Mouse (Mus musculus) forebrain, embryonic 11.5 days (tissue): ENCODE measurements around the gene Grin2a. TPM values are rescaled to one million over a fixed set of nuclear protein-coding genes. Genes with fewer than 3 reads are reported as not detected.

Experiments used
- ATAC-seq: fragments of 200-750 bp; cut with Nextera tagmentation; replicated peaks from 2 replicates; pipeline ENCODE4 v1.8.0; 2017; ENCODE audit warnings: moderate TSS enrichment; ENCODE audit not compliant: low FRiP score
- DNase-seq: peaks from one replicate; pipeline ENCODE4 v3.0.0-alpha.2; 2017; ENCODE audit warnings: low spot score
- H3K27ac ChIP-seq: fragments of 300-500 bp; sonication (generic); 2 replicates; pipeline ENCODE4 v1.5.1; 2014; ENCODE audit warnings: low read depth, low read length
- H3K27me3 ChIP-seq: fragments of 300-500 bp; sonication (generic); 2 replicates; pipeline ENCODE4 v1.6.1; 2014; ENCODE audit warnings: mild to moderate bottlenecking, low read length, mixed read lengths; ENCODE audit not compliant: control insufficient read depth, insufficient read depth
- H3K36me3 ChIP-seq: fragments of 300-500 bp; sonication (generic); 2 replicates; pipeline ENCODE4 v1.6.1; 2014; ENCODE audit warnings: mild to moderate bottlenecking, low read length, moderate library complexity, mixed read lengths; ENCODE audit not compliant: control insufficient read depth, insufficient read depth
- H3K4me1 ChIP-seq: fragments of 300-500 bp; sonication (generic); replicated peaks from 2 replicates; pipeline ENCODE4 v1.6.1; 2014; ENCODE audit warnings: low read length, mixed read lengths; ENCODE audit not compliant: control insufficient read depth, insufficient read depth
- H3K4me2 ChIP-seq: fragments of 300-500 bp; sonication (generic); 2 replicates; pipeline ENCODE4 v1.6.1; 2014; ENCODE audit warnings: low read depth, mild to moderate bottlenecking, low read length, moderate library complexity, mixed read lengths; ENCODE audit not compliant: severe bottlenecking
- H3K4me3 ChIP-seq: fragments of 300-500 bp; sonication (generic); 2 replicates; pipeline ENCODE4 v1.5.1; 2014; ENCODE audit warnings: low read depth, low read length
- H3K9ac ChIP-seq: fragments of 300-500 bp; sonication (generic); 2 replicates; pipeline ENCODE4 v1.6.1; 2014; ENCODE audit warnings: low read length
- H3K9me3 ChIP-seq: fragments of 300-500 bp; sonication (generic); 2 replicates; pipeline ENCODE4 v1.6.1; 2016; ENCODE audit warnings: low read length, mixed read lengths; ENCODE audit not compliant: control insufficient read depth
- WGBS: fragments of 180-500 bp; shearing (Covaris S2); extraction: QIAGEN DNeasy Blood & Tissue Kit; methylation state at CpG from one replicate; pipeline ENCODE4 v1.1.7; 2014; 5-methylcytosine and 5-hydroxymethylcytosine counted together
- polyA plus RNA-seq: library from polyadenylated mRNA; unstranded; fragments of >200 nt; fragmentation: Nextera tagmentation; extraction: Ambion mirVana; gene quantifications from 2 replicates; pipeline ENCODE4 v1.2.1, GENCODE M21; 2014

The Grin2a gene
- polyA plus RNA-seq, 1 experiment from 2014 or later = 0.91 TPM

DNA sequence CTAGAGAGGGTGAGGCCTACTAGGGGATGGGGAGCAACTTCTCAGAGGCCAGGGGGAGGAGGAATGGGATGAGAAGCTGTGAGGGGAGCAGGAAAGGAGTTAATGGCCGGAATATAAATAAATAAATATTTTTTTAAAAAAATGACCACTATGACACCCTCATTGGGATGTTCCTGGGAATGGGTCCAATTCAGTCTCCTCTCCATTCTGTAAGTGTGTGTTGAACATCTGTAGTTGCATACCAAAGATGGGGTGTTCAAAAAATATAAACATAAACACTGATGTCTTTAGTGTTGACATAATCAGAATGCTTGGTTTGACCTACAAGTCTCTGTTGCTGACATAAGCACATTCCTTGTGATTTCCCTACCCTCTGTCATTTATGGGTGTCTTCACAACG, 298.2 kb downstream of the Grin2a start:
- Histone ChIP-seq H3K4me3 (no peak overlapping the region), H3K4me2 (no peak overlapping the region), H3K36me3 (no peaks in the 10 kb centered on the region), H3K27me3 (no peaks in the 10 kb centered on the region), H3K9ac (no peak overlapping the region), H3K4me1 (peaks cover 2% of the 10 kb centered on the region; the same call in 1 of the 2 replicates), H3K27ac (no peak overlapping the region), H3K9me3 (no peaks in the 10 kb centered on the region)
- 76% methylated on average over 2 of the region's 2 CpGs for WGBS
- DNase-seq (no peak), ATAC-seq (no peak)

DNA sequence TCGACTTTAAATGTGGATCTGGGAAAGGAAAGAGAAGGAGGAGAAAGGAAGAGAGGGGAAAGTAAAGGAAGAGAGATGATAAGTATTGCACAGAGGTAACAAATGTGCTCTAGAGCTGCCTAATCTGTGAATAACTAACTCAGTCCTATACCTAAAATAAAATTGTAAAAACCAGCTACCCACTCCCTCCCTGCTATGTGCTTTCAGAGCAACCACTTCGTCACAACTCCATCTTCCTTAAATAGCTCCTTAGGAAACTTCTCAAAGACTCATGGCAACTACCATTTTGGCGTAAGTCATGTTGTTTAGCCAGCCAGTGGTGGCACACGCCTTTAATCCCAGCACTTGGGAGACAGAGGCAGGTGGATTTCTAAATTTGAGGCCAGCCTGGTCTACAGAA, 301.3 kb downstream of the Grin2a start:
- no peaks in the 10 kb centered on the region for H3K27me3 ChIP-seq
- no peaks in the 10 kb centered on the region for H3K36me3 ChIP-seq
- DNase-seq = no peak
- no peaks in the 10 kb centered on the region for H3K9me3 ChIP-seq
- H3K4me1 ChIP-seq = no peaks in the 10 kb centered on the region
- H3K4me2 ChIP-seq = no peak overlapping the region
- H3K4me3 ChIP-seq = no peak overlapping the region
- ATAC-seq = no peak
- H3K27ac ChIP-seq = no peak overlapping the region
- WGBS = 78% methylated on average over 4 of the region's 4 CpGs
- no peak overlapping the region for H3K9ac ChIP-seq

DNA sequence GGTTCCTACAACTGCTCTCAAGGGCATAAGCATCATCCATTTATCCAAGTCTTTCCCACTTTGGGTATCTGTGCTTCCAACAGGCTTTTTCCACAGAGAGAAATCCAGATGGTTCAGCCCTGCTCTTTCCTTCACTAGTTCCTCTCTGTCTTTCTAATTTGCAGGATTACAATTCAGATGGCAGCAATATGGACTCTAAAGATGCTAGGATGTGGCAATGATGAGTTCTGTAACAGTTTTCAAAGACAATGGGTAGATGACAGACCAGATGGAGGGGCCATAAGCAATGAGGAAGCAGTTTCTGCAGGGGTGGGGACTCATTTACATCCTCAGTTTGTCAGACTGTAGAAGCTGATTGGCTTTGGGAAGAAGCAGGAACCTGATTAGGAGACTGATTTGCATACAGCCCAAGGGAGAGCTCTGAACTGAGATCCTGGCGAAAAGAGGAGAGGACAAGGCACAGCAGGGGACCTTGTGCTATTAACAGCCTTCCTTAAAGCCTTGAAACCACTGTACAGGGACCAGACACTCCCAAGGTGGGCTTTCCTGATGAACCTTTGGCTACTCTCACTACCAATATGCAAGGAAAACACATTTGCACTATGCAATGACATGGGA, 306.7 kb downstream of the Grin2a start:
- H3K27me3 ChIP-seq = no peaks in the 10 kb centered on the region
- no peak overlapping the region for H3K9ac ChIP-seq
- H3K4me2 ChIP-seq = no peak overlapping the region
- 13% methylated on average over 1 of the region's 1 CpGs for WGBS
- H3K36me3 ChIP-seq = no peaks in the 10 kb centered on the region
- H3K9me3 ChIP-seq = no peaks in the 10 kb centered on the region
- H3K27ac ChIP-seq = no peak overlapping the region
- H3K4me3 ChIP-seq = no peak overlapping the region
- no peak for DNase-seq
- no peak for ATAC-seq
- no peaks in the 10 kb centered on the region for H3K4me1 ChIP-seq

DNA sequence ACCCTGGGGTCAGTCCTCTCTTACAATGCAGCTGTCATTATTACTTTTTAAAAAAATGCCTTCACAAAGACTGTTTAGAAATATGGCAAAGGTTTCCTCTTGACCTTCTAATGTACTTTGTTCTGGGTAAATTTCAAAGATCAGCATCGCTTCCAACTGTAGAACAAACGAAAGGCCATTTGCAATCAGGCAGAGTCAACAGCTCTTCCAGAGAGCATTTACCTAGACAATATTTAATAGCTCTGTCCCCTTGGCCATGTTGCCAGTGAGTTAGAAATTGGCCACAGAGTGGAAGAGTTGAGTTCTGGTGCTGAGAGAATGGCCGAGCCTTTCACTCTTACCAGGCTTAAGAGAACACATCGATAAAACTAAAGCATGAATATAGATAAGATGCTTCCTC, 314.8 kb downstream of the Grin2a start:
- Histone ChIP-seq H3K9ac (no peak overlapping the region), H3K4me1 (no peaks in the 10 kb centered on the region), H3K27me3 (no peaks in the 10 kb centered on the region), H3K36me3 (no peaks in the 10 kb centered on the region), H3K4me2 (no peak overlapping the region), H3K4me3 (no peak overlapping the region), H3K9me3 (no peaks in the 10 kb centered on the region), H3K27ac (no peak overlapping the region)
- ATAC-seq (no peak), DNase-seq (no peak)
- WGBS = 67% methylated on average over 4 of the region's 4 CpGs

DNA sequence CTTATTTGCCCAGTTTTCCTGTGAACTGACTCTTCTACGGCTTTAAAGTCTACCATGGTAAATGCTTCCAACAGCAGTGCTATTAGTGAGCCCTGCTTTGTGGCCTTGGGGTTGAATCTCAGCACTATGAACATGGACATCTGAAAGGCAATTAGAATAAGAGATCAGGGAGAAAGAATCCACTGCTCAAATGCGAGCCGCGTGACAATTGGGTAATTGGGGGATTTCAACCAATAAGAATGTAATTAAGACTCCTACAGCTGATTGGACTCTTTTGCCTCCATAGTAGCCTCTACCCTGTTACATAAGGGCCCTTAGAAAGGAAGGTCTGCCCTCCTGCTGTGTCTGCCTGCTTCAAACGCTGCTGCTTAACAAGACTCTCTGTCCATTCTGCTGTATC, 315.4 kb downstream of the Grin2a start:
- peak; percentile 88 for ATAC-seq

DNA sequence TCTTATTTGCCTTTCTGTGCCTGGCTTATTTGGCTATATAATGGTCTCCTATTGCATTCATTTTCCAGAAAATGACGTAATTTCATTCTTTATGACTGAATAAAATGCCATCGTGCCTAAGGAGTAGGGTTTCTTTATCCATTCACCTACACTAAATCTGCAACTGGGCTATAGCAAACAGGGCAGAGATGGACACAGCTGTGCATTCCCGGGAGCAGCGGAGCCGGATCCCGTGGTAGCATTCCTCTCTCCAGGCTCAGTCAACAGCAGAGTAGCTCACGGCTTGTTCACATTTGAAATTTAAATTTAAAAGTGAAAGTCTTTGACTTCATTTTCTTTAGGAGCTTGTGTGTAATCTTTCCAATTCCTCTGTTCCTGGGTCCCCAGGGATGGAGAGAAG, 316.6 kb downstream of the Grin2a start:
- Histone ChIP-seq H3K27ac (no peak overlapping the region), H3K4me1 (no peaks in the 10 kb centered on the region), H3K9ac (no peak overlapping the region), H3K27me3 (no peaks in the 10 kb centered on the region), H3K4me2 (no peak overlapping the region), H3K9me3 (no peaks in the 10 kb centered on the region), H3K36me3 (no peaks in the 10 kb centered on the region), H3K4me3 (no peak overlapping the region)
- no peak for DNase-seq
- ATAC-seq = no peak
- 74% methylated on average over 7 of the region's 7 CpGs for WGBS

More for the DNA sequence above, 315.4 kb downstream of the Grin2a start:
- DNase-seq = peak; percentile 59
- WGBS = 15% methylated on average over 5 of the region's 5 CpGs
- no peak overlapping the region for H3K4me2 ChIP-seq
- no peaks in the 10 kb centered on the region for H3K4me1 ChIP-seq
- H3K36me3 ChIP-seq = no peaks in the 10 kb centered on the region
- H3K9me3 ChIP-seq = no peaks in the 10 kb centered on the region
- H3K9ac ChIP-seq = no peak overlapping the region
- H3K27ac ChIP-seq = no peak overlapping the region
- no peaks in the 10 kb centered on the region for H3K27me3 ChIP-seq
- H3K4me3 ChIP-seq = no peak overlapping the region

DNA sequence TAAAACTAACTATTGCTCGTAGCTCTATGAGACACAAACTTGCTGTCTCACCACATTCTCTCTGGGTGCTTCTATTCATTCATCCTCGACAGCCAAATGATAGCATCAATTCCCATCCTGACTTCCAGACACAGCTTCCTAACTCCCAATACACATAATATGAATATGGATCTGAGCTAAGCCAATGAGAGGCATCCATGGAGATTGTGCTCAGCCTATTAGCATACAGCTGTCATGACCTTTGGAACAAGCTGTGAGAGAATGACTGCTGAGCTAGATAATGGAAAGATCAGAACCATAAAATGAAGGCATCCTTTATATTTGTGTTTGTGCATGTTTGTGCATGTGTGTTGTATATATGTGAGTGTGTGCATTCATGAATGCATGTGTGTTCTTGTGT, 323.0 kb downstream of the Grin2a start:
- no peak for DNase-seq
- ATAC-seq = 0 out of 2 replicates have a peak, but pooled peaks have one; percentile 51
- no peak overlapping the region for H3K9ac ChIP-seq
- H3K4me1 ChIP-seq = no peaks in the 10 kb centered on the region
- H3K27ac ChIP-seq = no peak overlapping the region
- no peaks in the 10 kb centered on the region for H3K36me3 ChIP-seq
- no peak overlapping the region for H3K4me2 ChIP-seq
- no peaks in the 10 kb centered on the region for H3K9me3 ChIP-seq
- 80% methylated on average over 2 of the region's 2 CpGs for WGBS
- no peak overlapping the region for H3K4me3 ChIP-seq
- H3K27me3 ChIP-seq = no peaks in the 10 kb centered on the region

DNA sequence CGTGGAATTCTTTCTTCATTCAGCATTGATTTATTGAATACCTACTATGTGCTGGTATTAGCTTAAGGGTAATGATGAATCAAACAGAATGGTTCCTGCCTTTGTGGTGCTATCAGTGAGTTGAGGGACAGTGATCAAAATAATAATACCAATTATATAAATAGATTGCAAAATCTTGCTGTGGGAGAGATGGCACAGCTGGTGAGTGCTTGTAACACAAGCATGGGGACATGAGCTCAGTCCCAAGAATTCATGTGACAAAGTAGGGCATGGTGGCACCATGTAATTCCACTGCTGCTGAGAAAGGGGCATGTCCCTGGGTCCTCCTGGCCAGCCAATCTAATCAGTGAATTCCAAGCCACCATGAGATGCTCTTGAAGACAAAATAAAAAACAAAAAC, 324.1 kb downstream of the Grin2a start:
- H3K9me3 ChIP-seq = no peaks in the 10 kb centered on the region

DNA sequence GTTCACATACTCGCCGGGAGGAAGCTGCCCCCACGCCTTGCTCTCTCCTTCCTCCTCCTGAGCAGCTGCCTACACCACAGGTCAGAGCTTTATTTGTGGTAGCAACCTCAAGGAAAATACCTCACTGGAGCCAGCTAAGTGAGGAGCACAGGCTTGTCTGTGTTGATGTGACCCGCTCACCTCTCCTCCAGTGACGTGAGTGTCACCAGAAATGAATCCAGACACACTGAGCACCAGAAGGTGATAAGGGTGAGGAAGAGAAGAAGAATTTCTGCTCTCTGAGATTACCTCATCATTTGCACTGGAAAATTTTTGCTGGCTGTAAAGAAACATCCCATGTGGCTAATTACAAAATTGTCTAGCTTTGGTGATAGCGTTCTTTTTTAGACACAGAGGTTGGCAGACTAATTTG, 324.6 kb downstream of the Grin2a start:
- Histone ChIP-seq H3K4me1 (no peaks in the 10 kb centered on the region), H3K4me3 (no peak overlapping the region), H3K9ac (no peak overlapping the region), H3K27me3 (no peaks in the 10 kb centered on the region), H3K9me3 (no peaks in the 10 kb centered on the region), H3K27ac (no peak overlapping the region), H3K36me3 (no peaks in the 10 kb centered on the region), H3K4me2 (no peak overlapping the region)
- no peak for DNase-seq
- ATAC-seq = no peak
- 85% methylated on average over 6 of the region's 6 CpGs for WGBS

More for the DNA sequence above, 324.1 kb downstream of the Grin2a start:
- Histone ChIP-seq H3K4me1 (no peaks in the 10 kb centered on the region), H3K36me3 (no peaks in the 10 kb centered on the region), H3K9ac (no peak overlapping the region), H3K4me3 (no peak overlapping the region), H3K4me2 (no peak overlapping the region), H3K27ac (no peak overlapping the region), H3K27me3 (no peaks in the 10 kb centered on the region)
- 84% methylated on average over 1 of the region's 1 CpGs for WGBS
- ATAC-seq (no peak), DNase-seq (no peak)
